Mouse (Mus musculus): ENCODE measurements around the gene Gdpd5. TPM values are rescaled to one million over a fixed set of nuclear protein-coding genes. Genes with fewer than 3 reads are reported as not detected.
"Not testable (repeated sequence)": the region's sequence is repeated elsewhere in the genome, so short reads cannot be mapped to it uniquely, and the experiment has no call there.

Gene Gdpd5
- total RNA-seq, 2 experiments from 2014 or later: 21.9 to 27.0 TPM

DNA sequence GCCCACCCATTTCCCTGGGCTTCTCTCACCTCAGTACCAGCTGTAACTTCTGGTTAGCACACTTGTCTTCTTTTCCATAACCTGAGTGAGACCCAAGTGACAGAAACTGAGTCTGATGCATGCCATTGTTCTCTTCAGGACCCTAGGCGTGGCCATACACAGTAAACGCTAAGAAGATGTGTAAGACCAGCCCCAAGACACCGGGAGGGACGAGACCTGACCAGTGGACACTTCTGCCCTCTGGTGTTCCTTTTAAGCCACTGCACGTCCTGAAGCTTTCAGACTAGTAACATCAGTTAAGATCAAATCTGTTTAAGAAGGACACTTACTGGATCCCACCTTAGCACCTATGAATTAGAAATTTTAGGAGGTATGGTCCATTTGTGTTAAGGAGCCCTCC lies 16.1 kb upstream of the Gdpd5 start:
- peak; percentile 77 to 87 for DNase-seq

DNA sequence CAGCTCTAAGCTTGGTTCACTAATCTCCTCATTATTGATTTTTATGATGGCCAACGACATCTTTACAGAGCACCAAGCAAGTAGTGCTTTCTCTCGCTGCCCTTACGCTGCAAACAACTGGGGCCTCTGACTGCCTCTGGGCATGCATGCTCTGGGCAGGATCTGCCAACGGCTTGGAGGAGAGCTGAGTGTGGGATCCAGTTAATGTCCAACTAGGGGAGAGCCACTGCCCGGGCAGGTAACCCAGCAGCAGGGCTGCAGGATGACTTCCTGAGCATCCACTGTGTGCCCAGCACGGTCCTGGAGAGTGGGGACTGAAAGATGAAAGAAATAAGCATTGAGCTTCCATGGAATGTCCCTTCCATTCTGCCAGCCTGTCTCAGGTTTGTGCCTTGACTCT lies 14.5 kb upstream of the Gdpd5 start:
- DNase-seq: no peak

DNA sequence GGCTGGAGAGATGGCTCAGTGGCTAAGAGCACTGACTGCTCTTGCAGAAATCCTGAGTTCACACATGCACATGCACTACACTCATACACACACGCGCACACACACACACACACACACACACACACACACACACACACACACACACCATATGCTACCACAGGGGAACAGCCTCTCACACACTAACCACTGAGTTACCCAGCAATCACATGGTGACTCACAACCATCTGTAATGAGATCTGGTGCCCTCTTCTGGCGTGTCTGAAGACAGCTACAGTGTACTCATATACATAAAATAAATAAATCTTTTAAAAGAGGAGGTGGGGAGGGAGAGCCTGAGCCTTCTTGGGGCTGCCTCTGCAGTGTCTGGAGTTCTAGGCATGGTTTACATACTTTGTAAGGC lies 6.9 kb upstream of the Gdpd5 start:
- not testable (repeated sequence) for DNase-seq

DNA sequence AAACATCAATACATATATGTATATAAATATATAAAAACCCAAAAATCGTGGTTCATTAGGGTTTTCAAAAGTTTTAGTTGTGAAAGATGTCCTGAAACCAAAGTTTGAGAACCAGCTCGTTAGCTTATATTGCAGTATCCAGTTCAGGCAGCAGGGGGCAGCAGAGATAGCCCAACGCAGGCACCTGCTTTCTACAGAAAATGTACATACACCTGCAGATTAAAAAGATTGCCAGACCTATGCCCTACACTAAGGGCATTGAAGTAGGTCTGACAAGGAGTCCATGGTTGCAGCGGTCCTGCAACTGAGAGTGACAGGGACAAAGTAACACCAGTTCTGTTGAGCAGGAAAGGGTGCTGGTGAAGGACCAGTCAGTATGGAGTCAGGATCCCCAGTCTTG lies 5.8 kb upstream of the Gdpd5 start:
- DNase-seq: peak; percentile 61 to 94

DNA sequence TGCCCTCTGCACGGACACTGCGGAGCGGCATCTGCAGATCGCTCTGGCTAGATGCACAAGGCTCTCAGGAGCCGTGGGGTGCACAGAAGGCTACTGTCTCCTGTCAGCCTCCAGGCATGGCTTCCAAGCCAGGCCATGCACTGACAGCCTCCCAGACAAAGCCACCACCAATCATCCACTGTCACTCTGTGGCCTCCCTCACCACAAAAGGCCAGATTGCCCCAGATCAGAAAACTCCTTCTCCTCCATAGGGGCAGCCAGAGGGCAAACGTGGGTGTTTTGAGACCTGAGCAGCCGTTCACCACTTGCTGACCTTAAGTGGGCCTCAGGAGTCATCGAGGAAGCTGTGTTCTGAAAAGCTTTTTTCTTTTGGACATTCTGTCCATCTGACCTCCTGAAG lies 2.3 kb upstream of the Gdpd5 start:
- DNase-seq: no peak

DNA sequence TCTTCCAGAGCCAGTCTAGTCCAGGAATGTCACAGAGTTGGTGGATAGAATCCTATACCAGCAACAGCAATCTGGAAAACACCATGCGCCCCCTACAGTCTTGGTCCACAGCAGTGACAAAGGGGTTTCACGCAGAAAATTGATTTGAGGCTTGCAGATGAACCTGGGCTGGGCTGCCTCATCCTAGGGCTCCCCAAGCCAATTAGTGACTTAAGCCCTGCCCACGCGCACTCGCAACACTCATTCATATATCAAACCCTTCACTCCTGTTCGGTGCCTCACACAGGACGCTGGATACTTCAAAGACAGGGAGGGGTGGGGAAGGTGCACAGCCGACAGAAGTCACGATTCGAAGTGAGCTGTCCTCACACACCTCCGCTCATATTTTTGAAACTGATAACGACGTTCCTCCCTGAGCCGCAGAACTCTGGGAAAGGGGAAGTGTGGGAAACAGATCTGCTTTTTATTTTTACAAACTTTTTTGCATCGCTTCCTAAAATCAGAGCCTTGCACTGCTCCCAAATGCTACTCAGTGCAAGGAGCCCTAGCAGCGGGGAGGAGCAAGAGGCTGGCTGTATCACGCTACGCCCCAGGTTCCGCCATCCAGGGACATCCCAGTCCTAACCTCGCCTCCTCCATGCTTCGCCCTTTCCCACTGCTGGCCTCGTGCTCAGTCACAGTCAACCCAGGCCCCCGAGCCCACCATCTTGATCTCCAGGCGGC lies 562 bp upstream of the Gdpd5 start:
- no peak for DNase-seq

DNA sequence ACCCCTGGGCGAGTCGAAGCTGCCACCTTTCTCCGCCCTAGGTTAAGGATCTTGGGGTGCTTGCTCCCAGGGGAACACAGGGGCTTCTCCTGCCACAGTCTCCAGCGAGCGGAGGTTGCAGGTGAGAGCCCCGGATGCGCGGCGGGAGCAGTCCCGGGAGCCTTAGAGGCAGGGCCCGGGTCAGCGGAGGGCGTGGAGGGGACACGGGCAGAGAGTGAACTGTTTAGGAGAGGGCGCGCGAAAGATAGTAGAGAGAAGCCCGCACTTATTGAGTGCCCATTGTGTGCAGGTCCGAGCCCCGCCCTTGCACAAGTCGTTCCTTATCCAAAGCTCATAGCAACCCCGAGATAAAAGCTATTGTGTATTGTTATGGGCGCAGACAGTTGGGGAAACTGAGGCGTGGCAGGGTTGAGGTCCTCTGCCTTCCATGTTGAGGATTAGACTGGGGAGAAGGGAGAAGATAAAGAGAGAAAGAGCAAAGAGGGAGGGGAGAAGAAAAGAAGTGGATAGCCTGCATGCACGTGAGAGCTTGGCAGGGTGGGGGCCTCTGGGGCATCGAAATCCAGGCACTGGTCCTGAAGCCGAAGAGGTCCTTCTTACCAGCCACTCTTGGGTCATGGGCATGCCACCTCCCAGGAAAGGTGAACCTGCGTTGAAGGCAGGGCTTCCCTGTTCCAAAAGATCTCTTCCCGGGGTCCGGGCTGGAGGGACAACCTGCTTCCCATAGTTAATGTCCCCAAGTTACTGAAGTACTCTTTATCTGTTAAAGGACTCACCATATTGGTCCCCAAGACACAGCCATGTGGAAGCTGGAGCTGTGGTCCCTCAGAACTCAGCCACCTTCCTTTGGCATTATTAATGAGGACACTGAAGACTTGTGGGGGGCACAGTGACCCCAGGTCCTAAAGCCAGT lies 1.1 kb downstream of the Gdpd5 start:
- no peak for DNase-seq

DNA sequence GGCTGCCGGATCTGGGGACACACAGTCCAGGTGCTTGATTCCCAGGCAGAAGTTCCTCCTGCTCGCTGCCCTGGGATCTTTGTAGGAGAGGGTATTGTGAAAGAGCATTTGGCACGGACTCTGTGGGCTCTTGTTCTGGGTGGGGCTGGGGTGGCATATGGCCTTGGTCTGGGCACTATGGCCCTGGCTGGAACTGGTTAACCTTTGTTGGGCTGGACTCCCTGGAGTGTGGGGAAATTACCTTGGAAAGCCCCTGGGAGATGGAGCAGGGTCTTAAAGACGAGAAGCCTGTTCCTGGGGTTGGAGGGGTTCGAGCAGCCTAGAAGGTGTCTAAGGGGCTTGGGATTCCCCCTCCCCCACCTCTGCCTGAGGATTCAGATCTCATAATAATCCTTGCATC lies 2.0 kb downstream of the Gdpd5 start:
- no peak for DNase-seq

DNA sequence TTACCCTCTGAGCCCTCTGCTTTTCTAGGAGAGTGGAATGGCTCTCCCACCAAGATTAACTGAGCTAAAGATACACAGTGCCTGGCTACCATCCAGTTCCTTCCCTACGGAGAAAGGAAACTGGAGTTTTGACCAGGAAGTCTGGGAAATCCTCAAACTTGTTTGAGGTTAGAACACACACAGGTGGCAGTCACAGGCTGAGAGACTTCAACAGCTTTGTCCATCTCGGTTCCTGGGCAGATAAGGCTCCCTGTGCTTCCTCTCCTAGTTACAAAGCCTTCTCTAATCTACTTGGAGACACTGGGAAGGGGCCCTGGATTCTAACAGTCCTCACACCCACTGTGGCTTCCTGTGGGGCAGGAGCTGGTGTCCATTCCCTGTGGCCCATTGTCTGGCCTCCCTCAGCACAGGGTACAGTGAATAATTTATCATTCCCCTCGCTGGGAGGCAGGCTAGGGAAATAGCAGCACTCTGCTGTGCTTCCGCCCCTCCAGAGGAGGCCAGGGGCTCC lies 2.9 kb downstream of the Gdpd5 start:
- peak; percentile 61 to 65 for DNase-seq

DNA sequence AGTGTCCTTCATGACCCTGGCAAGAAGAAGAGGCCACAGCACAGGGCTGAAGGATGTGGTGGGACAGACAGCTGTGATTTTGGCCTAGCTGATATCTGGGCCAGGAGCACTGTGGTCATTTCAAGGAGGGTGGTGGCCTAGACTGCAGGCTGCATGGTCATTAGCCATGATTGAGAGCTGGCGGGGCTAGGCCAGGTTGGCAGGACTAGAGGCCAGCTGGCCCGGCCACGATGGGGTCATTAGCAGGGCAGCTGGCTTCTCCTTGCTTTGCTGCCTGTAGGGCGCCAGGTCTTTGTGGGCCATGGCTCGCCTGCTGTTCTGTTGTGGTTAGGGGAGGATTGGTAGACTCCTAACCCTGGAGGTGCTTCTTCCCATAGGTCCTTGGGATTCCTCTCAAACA lies 4.8 kb downstream of the Gdpd5 start:
- peak in 1 of 2 experiments; percentile 68 for DNase-seq

DNA sequence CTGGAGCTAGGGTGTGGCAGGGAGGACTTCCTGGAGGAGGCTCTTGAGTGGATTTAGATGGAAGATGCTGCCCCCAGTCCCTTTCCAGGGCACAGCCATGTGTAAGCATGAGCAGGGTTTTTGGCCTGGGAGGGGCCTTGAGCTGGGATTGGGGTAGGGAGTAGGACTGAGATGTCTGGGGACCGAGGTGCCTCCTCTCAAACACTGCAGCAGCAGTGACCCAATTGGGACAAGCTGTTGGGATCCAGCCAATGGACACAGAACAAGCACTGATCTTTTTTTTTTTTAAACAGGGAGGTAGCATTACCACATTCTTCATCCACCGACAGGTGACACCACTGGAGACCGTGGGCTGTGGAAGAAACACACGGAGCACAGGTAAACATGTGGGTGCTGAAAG lies 5.6 kb downstream of the Gdpd5 start:
- no peak for DNase-seq

DNA sequence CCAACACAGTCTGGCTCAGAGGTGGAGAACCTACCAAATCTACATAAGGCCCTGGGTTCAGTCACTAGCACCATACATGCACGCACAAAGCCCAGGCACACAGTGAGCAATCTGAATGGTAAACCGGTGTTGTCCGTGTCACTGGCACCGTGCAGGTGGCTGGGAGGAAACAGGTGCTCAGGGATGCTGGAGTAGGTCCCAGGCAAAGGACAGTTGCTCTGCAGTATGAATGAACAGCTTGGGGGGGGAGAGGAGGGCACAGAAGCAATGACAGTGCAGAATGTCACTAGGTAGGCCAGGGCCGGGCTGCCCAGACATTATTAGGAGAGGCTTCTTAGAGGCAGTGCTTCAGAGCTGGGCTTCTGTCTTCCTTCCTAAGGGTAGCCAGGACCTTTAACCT lies 6.1 kb downstream of the Gdpd5 start:
- DNase-seq: no peak

DNA sequence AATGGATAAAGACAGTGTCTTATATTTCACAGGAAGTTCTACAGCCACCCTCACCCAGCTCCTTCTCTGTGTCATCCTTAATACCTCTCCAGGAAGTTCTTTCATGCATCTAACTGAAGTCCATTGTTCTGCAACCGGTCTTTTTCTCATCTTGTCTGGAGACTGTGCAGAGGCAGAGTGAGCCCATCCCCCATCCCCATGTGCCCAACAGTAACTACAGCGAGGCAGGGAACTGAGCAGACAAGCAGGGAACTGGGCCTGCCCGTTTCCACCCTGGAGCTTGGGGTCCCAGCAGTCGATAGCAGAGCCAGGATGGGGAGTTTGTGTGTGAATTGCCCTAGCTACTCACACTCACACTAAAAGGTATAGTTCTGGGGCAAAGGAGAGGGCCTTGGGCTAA lies 9.3 kb downstream of the Gdpd5 start:
- no peak for DNase-seq

DNA sequence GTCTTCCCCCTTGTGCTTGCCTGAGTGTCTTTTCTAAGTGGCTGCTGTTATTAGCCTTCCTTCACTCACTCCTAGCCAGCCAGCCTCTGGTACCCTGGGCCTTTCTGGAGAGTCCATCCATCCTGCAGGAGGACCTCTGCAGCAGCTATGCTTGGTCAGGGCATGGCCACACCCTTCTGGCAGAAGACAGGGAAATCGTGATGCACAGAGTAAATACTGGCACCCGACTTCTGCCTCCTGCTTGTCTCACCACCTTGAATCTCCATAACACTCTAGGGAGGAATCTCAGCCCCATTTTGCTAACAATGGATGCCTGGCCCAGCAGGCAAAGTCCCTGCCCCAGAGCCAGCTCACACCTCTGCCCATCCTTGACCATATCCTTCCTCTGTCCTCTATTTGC lies 11.5 kb downstream of the Gdpd5 start:
- DNase-seq: no peak

DNA sequence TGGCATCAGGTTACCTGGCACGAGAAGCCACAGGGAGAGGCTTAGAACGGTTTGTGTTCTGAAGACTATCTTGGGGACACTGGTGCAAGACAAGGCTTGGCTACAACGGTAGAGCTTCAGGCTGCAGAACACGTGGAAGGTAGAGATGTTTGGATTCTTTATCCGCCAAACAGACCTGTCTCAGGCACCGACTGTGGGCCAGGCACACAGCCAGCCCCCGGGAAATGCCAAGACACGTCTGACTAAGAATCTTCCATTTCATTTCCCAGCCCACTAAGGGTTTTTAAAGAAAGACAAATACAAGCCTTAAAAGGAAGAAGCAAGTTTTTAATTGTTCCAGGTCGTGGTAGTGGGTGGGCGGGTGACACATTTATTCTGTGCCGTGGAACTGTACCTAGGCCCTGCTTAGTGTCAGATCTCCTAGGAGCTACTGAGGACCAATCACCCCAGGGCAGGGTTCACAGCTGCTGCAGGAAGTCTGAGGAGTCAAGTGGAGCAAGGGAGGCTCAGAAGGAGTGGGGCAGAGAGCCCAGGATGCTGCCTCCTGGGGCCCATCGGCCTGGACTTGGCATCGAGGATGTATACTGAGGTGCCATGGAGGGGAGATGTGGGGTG lies 12.6 kb downstream of the Gdpd5 start:
- no peak for DNase-seq

DNA sequence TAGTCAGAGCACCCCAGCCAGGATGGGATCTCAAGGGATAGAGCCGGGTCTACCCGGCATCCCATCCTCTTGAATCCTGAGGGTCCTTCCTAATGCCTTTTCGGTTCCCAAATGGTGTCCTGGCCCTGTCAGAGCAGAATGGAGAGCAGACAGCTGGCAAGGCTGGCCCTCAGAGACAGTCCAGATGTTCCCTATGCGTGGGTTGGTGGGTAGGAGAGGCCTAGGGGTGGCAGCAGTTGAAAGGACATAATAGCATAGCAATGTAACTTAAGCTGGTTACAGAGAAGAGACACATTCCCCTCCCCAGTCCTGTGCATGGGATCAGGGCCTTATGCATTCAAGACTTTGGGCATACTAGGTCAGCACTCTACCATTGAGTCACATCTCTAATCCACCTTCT lies 14.2 kb downstream of the Gdpd5 start:
- no peak for DNase-seq

DNA sequence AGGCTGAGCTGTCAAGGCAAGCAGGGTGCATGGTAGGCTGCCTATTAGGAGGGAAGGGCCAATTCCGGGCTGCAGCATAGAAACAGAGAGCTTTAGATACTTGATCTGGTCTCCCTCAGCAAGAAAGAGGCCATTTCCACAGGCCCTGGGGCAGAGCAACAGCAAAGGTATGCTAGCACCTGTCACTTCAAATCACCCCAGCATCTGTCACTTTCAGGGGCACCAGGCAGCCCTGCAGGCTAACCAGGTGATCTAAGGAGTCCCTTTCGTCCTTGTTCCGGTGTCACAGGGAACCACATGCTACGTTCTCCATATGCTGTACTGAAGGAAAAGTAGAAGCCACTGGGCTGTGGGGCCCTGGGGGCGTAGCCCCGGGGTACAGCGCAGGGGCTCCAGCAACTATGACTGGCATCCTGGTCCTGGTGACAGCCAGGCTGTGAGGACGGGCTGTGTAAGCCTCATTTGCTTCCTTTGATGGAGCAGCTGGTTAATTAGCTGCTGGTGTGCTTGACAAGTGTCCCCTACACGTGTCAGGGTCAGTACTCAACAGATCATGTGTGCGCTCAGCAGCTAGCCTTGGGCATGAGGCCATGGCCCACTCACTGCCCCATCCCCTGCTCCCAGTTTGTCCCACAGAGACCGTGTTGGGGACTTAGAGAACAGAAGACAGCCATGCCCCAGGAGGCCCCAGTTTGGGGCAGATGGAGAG lies 14.8 kb downstream of the Gdpd5 start:
- DNase-seq: no peak

DNA sequence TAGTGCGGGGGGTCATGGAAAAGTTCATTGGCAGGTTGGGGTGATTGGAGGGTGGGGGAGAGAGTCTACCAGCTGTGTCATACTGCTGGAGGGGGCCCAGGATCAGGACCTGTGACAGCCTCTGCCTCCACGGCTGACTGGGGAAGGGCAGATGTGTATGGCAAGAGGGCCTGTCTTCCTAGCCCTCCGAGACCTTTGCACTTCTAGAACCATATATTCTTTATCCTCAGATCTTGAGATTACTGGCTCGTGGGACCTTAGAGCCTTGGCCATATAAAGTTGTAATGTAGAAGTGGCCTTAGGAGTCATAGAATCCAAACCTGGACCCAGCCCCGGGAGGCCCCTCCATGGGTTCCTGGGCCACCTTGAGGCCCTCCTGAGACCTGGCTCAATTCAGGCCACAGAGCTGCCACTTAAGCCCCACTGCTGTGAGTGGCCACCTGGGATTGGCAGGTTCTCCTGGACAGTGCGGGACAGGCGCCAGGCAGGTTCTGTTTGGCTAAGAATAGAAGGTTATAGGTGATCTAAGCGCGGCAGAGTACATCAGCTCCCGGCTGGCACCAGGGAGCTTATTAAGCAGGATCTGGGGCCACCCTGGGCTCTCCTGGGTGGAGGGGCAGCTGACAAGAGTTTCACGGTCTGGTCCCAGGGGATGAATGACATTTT lies 15.9 kb downstream of the Gdpd5 start:
- peak; percentile 58 to 64 for DNase-seq

DNA sequence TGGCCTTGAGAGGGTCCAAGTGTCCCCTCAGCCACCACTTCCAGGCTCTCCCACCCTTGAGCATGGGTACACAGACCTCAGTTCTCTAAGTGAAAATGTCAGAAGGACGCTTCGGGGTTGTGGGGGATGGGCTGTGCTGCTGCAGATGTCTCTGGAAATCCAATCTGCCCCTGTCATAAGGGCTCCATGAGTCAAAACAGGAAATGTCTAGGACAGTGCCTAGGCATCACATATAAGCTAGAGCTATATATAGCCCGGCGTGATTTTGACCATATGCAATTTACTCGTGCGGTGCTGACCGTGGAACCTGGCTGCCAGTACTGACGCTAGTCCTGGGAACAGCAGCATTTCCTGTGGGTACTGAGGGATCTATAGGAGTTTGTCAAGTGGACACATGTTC lies 20.2 kb downstream of the Gdpd5 start:
- DNase-seq: no peak

DNA sequence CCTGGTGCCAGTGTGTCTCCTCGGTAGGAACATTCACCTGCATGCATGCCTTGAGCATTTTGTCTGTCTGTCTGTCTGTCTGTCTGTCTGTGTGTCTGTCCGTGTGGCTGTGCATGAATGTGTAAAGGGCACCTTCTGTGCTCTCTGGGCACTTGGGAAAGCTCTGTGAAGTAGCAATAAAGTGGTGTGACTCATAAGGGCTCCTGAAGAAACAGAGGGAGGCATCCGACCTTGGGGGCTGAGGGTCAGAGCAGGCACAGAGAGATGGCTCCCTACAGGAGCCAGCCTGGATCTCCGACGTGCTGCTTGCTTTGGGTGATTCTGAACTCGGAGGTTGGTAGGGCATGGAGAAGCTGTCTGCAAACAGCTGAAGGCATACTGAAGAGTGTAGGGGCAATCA lies 21.3 kb downstream of the Gdpd5 start:
- DNase-seq: no peak

DNA sequence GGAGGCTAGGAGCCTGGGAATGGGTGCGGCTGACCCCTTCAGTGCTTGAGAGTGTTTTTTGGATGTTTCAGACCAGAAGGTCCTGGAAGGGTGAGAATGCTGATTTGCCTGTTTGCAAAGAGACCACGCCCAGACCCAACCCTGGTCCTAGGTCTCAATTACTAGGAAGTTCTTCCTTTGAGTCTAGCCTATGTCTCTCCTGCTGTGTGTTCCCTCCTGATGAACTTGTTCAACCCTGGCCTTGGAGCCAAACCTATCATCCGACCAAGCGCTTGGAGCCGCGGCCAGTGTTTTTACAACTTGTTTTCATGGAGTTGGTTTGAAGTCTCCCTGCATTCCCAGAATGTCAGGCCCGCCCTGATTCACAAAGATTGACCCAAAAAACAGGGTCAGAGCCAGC lies 22.0 kb downstream of the Gdpd5 start:
- DNase-seq: peak in 1 of 2 experiments; percentile 43
